Comparison of ENCODE assay signal across 14 mouse cellular contexts in genomic region chr11:57396429-57396828, GRCm38 (mm10).
"Had no signal": no experiment of that assay in that cellular context is flagged by ENCODE, and none has a peak within 500 bp of the region (broad histone marks: within the 10 kb centered on the region; RNA-seq: fewer than 3 reads in every experiment).

No protein-coding gene starts in this region.

- DNase-seq: kidney, adult 18-20 months; kidney, adult 9 months; kidney, postnatal 14 days; kidney, postnatal 4 days; liver, embryonic 13.5 days; lung, adult 2 months; lung, postnatal 14 days; lung, postnatal 4 days; thymus, adult 18-20 months; thymus, postnatal 36 days had no signal

- H3K4me3 ChIP-seq: liver, embryonic 13.5 days; midbrain, embryonic 13.5 days; myocyte; neural tube, embryonic 12.5 days; neural tube, embryonic 15.5 days had no signal

- H3K27ac ChIP-seq: liver, embryonic 13.5 days; midbrain, embryonic 13.5 days; neural tube, embryonic 12.5 days; neural tube, embryonic 15.5 days had no signal
